Mouse (Mus musculus): ENCODE results near the gene Exoc6b. TPM values are rescaled to one million over a fixed set of nuclear protein-coding genes. Genes with fewer than 3 reads are reported as not detected.

Gene Exoc6b
- polyA plus RNA-seq, 1 experiment from 2014 or later, result 32.4 TPM

GRCm38 (mm10) chr6:85057641-85058040 is 11.7 kb downstream of the Exoc6b start:
- in situ Hi-C loops (cut with MboI; ENCODE audit: low pct_unique_long_range_greater_than_20kb), result no loop called here
- H3K27me3 ChIP-seq, result no peaks in the 10 kb centered on the region
- DNase-seq (ENCODE audit: low read depth, low spot score) (no peak), ATAC-seq (no peak)
- TF ChIP-seq CTCF (IDR thresholded peaks at IDR 0.05), result no peak
- ChIA-PET CTCF (interaction anchor here (2.7 kb wide), 1 partner anchor 20 kb away, joined by 12 read pairs; no protein-coding TSS in a partner anchor), POLR2A (no interaction called here)

GRCm38 (mm10) chr6:85051109-85051508 is 18.2 kb downstream of the Exoc6b start:
- TF ChIP-seq CTCF (IDR thresholded peaks at IDR 0.05), result no peak
- H3K27me3 ChIP-seq, result no peaks in the 10 kb centered on the region
- ChIA-PET POLR2A (interaction anchor here (0.7 kb wide), 1 partner anchor 218 kb away, joined by 3 read pairs; no protein-coding TSS in a partner anchor), CTCF (interaction anchor here (0.8 to 2.8 kb wide), 3 partner anchors 8 to 76 kb away, joined by 3 to 9 read pairs (median 3); no protein-coding TSS in a partner anchor)
- in situ Hi-C loops (cut with MboI; ENCODE audit: low pct_unique_long_range_greater_than_20kb), result no loop called here
- no peak for DNase-seq (ENCODE audit: low read depth, low spot score)
- ATAC-seq, result no peak

GRCm38 (mm10) chr6:85046531-85046930 is 22.8 kb downstream of the Exoc6b start:
- no peak for ATAC-seq
- no peak for TF ChIP-seq CTCF (IDR thresholded peaks at IDR 0.05)
- H3K27me3 ChIP-seq, result no peaks in the 10 kb centered on the region
- no peak for DNase-seq (ENCODE audit: low read depth, low spot score)
- POLR2A ChIA-PET, result interaction anchor here (1.0 kb wide), 1 partner anchor 9 kb away, joined by 3 read pairs; no protein-coding TSS in a partner anchor
- in situ Hi-C loops (cut with MboI; ENCODE audit: low pct_unique_long_range_greater_than_20kb), result loop anchor here (5.0 to 25.0 kb wide), 2 partner anchors 66 to 366 kb away; partner anchors contain the start of gene Noto
- CTCF ChIA-PET, result interaction anchor here (1.4 kb wide), 1 partner anchor 22 kb away, joined by 3 read pairs; the partner anchor contains the start of gene Exoc6b

- no peaks in the 10 kb centered on the region for H3K27me3 ChIP-seq
- CTCF ChIA-PET, result no interaction called here
- TF ChIP-seq CTCF (IDR thresholded peaks at IDR 0.05), result no peak
- DNase-seq (ENCODE audit: low read depth, low spot score) (no peak), ATAC-seq (no peak)
- POLR2A ChIA-PET, result no interaction called here
- in situ Hi-C loops (cut with MboI; ENCODE audit: low pct_unique_long_range_greater_than_20kb), result loop anchor here (5.0 to 25.0 kb wide), 2 partner anchors 68 to 368 kb away; partner anchors contain the start of gene Noto
These were observed 24.6 kb downstream of the Exoc6b start for GRCm38 (mm10) chr6:85044621-85045152.

- ATAC-seq (no peak), DNase-seq (ENCODE audit: low read depth, low spot score) (peak; percentile 6)
- POLR2A ChIA-PET, result interaction anchor here (0.7 to 1.5 kb wide), 2 partner anchors 9 to 99 kb away, joined by 3 read pairs; partner anchors contain the start of gene Spr
- H3K27me3 ChIP-seq, result no peaks in the 10 kb centered on the region
- in situ Hi-C loops (cut with MboI; ENCODE audit: low pct_unique_long_range_greater_than_20kb), result loop anchor here (25.0 kb wide), 1 partner anchor 375 kb away; the partner anchor contains the start of gene Noto
- peak; percentile 94 for TF ChIP-seq CTCF (IDR thresholded peaks at IDR 0.05)
- CTCF ChIA-PET, result interaction anchor here (0.6 to 2.9 kb wide), 15 partner anchors 9 to 190 kb away, joined by 3 to 12 read pairs (median 5); partner anchors contain the start of gene Spr
These were observed 31.6 kb downstream of the Exoc6b start for GRCm38 (mm10) chr6:85037677-85038076.

GRCm38 (mm10) chr6:85029671-85030070 is 39.6 kb downstream of the Exoc6b start:
- ATAC-seq (no peak), DNase-seq (ENCODE audit: low read depth, low spot score) (no peak)
- TF ChIP-seq CTCF (IDR thresholded peaks at IDR 0.05), result no peak
- POLR2A ChIA-PET, result no interaction called here
- CTCF ChIA-PET, result no interaction called here
- no peaks in the 10 kb centered on the region for H3K27me3 ChIP-seq
- in situ Hi-C loops (cut with MboI; ENCODE audit: low pct_unique_long_range_greater_than_20kb), result loop anchor here (10.0 to 25.0 kb wide), 2 partner anchors 383 to 935 kb away; partner anchors contain the start of gene Noto

- in situ Hi-C loops (cut with MboI; ENCODE audit: low pct_unique_long_range_greater_than_20kb), result loop anchor here (10.0 kb wide), 1 partner anchor 930 kb away; no protein-coding TSS in a partner anchor
- no peak for DNase-seq (ENCODE audit: low read depth, low spot score)
These were observed 44.9 kb downstream of the Exoc6b start for GRCm38 (mm10) chr6:85024403-85024802.

GRCm38 (mm10) chr6:85017011-85017410 is 52.3 kb downstream of the Exoc6b start:
- peak; percentile 44 for TF ChIP-seq CTCF (IDR thresholded peaks at IDR 0.05)
- H3K27me3 ChIP-seq, result no peaks in the 10 kb centered on the region
- DNase-seq (ENCODE audit: low read depth, low spot score) (no peak), ATAC-seq (no peak)
- ChIA-PET CTCF (interaction anchor here (0.8 to 2.7 kb wide), 6 partner anchors 12 to 150 kb away, joined by 3 to 11 read pairs (median 4); no protein-coding TSS in a partner anchor), POLR2A (interaction anchor here (0.9 to 1.1 kb wide), 2 partner anchors 20 to 428 kb away, joined by 3 read pairs; no protein-coding TSS in a partner anchor)
- in situ Hi-C loops (cut with MboI; ENCODE audit: low pct_unique_long_range_greater_than_20kb), result loop anchor here (5.0 to 10.0 kb wide), 2 partner anchors 430 to 612 kb away; no protein-coding TSS in a partner anchor

More at GRCm38 (mm10) chr6:85024403-85024802, 44.9 kb downstream of the Exoc6b start:
- no peak for ATAC-seq
- CTCF ChIA-PET, result interaction anchor here (0.9 to 1.0 kb wide), 2 partner anchors 10 to 13 kb away, joined by 3 to 5 read pairs; no protein-coding TSS in a partner anchor
- no peaks in the 10 kb centered on the region for H3K27me3 ChIP-seq
- no peak for TF ChIP-seq CTCF (IDR thresholded peaks at IDR 0.05)
- POLR2A ChIA-PET, result no interaction called here

- no peaks in the 10 kb centered on the region for H3K27me3 ChIP-seq
- TF ChIP-seq CTCF (IDR thresholded peaks at IDR 0.05), result no peak
- no peak for ATAC-seq
- DNase-seq (ENCODE audit: low read depth, low spot score), result peak; percentile 12
- CTCF ChIA-PET, result interaction anchor here (1.0 to 1.4 kb wide), 3 partner anchors 10 to 72 kb away, joined by 3 to 5 read pairs (median 4); no protein-coding TSS in a partner anchor
- in situ Hi-C loops (cut with MboI; ENCODE audit: low pct_unique_long_range_greater_than_20kb), result loop anchor here (5.0 to 10.0 kb wide), 2 partner anchors 97 to 609 kb away; no protein-coding TSS in a partner anchor
- POLR2A ChIA-PET, result no interaction called here
These were observed 55.4 kb downstream of the Exoc6b start for GRCm38 (mm10) chr6:85013906-85014305.

GRCm38 (mm10) chr6:85010397-85010796 is 58.9 kb downstream of the Exoc6b start:
- DNase-seq (ENCODE audit: low read depth, low spot score) (no peak), ATAC-seq (no peak)
- H3K27me3 ChIP-seq, result no peaks in the 10 kb centered on the region
- in situ Hi-C loops (cut with MboI; ENCODE audit: low pct_unique_long_range_greater_than_20kb), result loop anchor here (5.0 to 10.0 kb wide), 2 partner anchors 93 to 606 kb away; no protein-coding TSS in a partner anchor
- POLR2A ChIA-PET, result no interaction called here
- CTCF ChIA-PET, result no interaction called here
- TF ChIP-seq CTCF (IDR thresholded peaks at IDR 0.05), result no peak

GRCm38 (mm10) chr6:84995418-84995817 is 73.9 kb downstream of the Exoc6b start:
- ATAC-seq (no peak), DNase-seq (ENCODE audit: low read depth, low spot score) (no peak)
- no peak for TF ChIP-seq CTCF (IDR thresholded peaks at IDR 0.05)
- ChIA-PET CTCF (no interaction called here), POLR2A (no interaction called here)
- H3K27me3 ChIP-seq, result no peaks in the 10 kb centered on the region
- in situ Hi-C loops (cut with MboI; ENCODE audit: low pct_unique_long_range_greater_than_20kb), result no loop called here
